Mouse (Mus musculus) liver, adult 2 months (tissue): ENCODE measurements around the gene D130043K22Rik. TPM values are rescaled to one million over a fixed set of nuclear protein-coding genes. Genes with fewer than 3 reads are reported as not detected.

Source experiments
- DNase-seq: peaks from one replicate; pipeline ENCODE4 v3.0.0-alpha.2; 2011; ENCODE audit warnings: low read depth, low spot score; ENCODE audit errors: extremely low read depth
- H3K27ac ChIP-seq: fragments of 200-500 bp; replicated peaks from 2 replicates; pipeline ENCODE4 v1.5.1; 2012; ENCODE audit warnings: low read depth, mild to moderate bottlenecking, control low read depth, inconsistent platforms, low read length; ENCODE audit not compliant: insufficient read depth
- H3K27me3 ChIP-seq: fragments of 200-500 bp; 2 replicates; pipeline ENCODE4 v1.6.1; 2012; ENCODE audit warnings: mild to moderate bottlenecking, moderate library complexity, low read length, inconsistent platforms; ENCODE audit not compliant: control insufficient read depth, insufficient read depth
- H3K36me3 ChIP-seq: fragments of 200-500 bp; 2 replicates; pipeline ENCODE4 v1.6.1; 2012; ENCODE audit warnings: low read length, inconsistent platforms; ENCODE audit not compliant: control insufficient read depth, insufficient read depth
- H3K4me1 ChIP-seq: fragments of 200-500 bp; 2 replicates; pipeline ENCODE4 v1.6.1; 2011; ENCODE audit warnings: low read length; ENCODE audit not compliant: control insufficient read depth, insufficient read depth
- H3K4me3 ChIP-seq: fragments of 200-500 bp; 2 replicates; pipeline ENCODE4 v1.5.1; 2011; ENCODE audit warnings: low read depth, mild to moderate bottlenecking, control low read depth, low read length, moderate library complexity; ENCODE audit not compliant: insufficient read depth
- H3K79me2 ChIP-seq: fragments of 200-500 bp; 2 replicates; pipeline ENCODE4 v1.6.1; 2012; ENCODE audit warnings: inconsistent platforms, mild to moderate bottlenecking, low read length, moderate library complexity; ENCODE audit not compliant: control insufficient read depth, insufficient read depth
- H3K9ac ChIP-seq: fragments of 200-500 bp; 2 replicates; pipeline ENCODE4 v1.6.1; 2012; ENCODE audit warnings: low read depth, mild to moderate bottlenecking, control low read depth, inconsistent platforms, low read length
- CTCF ChIP-seq: fragments of 200-500 bp; IDR thresholded peaks from 2 replicates; pipeline ENCODE4 v1.5.1; 2011; ENCODE audit warnings: low read depth, low read length, control low read depth
- POLR2A ChIP-seq: fragments of 200-500 bp; IDR thresholded peaks from 2 replicates; pipeline ENCODE4 v1.6.1; 2011; ENCODE audit warnings: low read length, control low read depth; ENCODE audit not compliant: insufficient read depth; ENCODE audit errors: extremely low read depth
- WGBS: fragments of 180-500 bp; shearing (Covaris S2); methylation state at CpG from one replicate; pipeline ENCODE4 v1.1.7; 2018; 5-methylcytosine and 5-hydroxymethylcytosine counted together
- polyA plus RNA-seq: library from polyadenylated mRNA; depleted of rRNA; stranded (reverse); fragments of >200 nt; gene quantifications from 2 replicates; pipeline ENCODE4 v1.2.3, GENCODE M21; 2012; rRNA removed
- total RNA-seq: library from RNA; depleted of rRNA; stranded (reverse); fragments of >200 nt; gene quantifications from 2 replicates; pipeline ENCODE4 v1.2.3, GENCODE M21; 2014; rRNA removed

The D130043K22Rik gene
- total RNA-seq (12.2 and 15.9 TPM in 2 replicates), polyA plus RNA-seq (3.8 and 8.1 TPM in 2 replicates)

DNA sequence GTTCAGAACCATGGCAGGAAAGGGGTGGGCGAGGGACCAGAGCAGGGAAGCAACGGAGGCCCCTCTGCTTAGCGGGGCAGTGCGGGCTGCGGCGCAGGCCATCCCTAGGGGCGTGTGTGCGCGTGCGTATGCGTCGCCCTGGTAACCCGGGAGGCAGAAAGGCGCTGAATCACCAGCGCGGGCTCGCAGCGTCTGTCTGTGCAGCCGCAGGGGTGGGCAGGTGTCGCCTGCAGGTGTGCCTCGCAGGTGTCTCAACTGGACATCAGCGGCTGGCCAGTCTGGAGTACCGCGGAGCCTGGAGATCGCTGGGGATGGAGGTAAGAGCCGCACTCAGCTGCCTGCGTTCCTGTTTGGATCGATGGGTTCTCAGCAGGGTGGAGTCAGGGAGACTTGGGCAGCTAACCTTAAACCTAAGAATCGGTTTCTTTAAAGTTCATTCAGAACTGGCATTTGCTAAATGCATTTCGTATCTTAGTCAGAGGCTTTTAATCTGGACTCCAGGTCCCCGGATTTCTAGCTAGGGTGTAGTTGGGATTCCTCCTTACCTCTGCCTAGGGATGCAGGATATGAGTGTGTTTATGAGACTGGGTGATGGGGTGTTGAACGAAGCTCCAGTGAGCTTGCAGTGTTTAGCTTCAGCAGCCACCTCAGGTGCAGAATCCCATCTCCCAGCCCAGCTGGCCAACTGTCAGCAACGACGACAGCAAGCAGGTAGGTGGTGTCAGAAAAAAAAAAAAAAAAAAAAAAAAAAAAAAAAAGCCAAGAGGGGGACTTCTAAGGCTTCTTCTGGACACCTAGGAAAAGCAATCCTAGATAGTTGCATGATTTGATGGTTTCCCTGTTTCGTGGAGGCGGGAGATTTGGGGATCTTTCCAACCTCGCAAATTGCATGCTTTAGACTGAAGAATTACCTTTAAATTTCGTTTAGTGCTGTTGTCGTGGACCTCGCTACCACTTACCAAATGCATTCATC is at the start of gene D130043K22Rik:
Gene D130043K22Rik, plus strand, starts transcription at position 153 of the 973 bp plus-strand sequence.
- 0 out of 2 replicates have a peak within 1 kb of the TSS, but pooled peaks have one; percentile 26 for H3K9ac ChIP-seq
- TF ChIP-seq CTCF (no peak), POLR2A (no peak)
- peaks cover 11% of the 10 kb centered on the region; the same call in 1 of the 2 replicates for H3K36me3 ChIP-seq
- H3K27me3 ChIP-seq: no peaks in the 10 kb centered on the region
- no peak within 1 kb of the TSS for H3K27ac ChIP-seq
- DNase-seq: no peak
- H3K4me1 ChIP-seq: peaks cover 3% of the 10 kb centered on the region; the same call in 1 of the 2 replicates
- H3K4me3 ChIP-seq: peak within 1 kb of the TSS; percentile 55
- no peaks in the 10 kb centered on the region for H3K79me2 ChIP-seq
- WGBS: 19% methylated on average over 40 of the region's 40 CpGs

DNA sequence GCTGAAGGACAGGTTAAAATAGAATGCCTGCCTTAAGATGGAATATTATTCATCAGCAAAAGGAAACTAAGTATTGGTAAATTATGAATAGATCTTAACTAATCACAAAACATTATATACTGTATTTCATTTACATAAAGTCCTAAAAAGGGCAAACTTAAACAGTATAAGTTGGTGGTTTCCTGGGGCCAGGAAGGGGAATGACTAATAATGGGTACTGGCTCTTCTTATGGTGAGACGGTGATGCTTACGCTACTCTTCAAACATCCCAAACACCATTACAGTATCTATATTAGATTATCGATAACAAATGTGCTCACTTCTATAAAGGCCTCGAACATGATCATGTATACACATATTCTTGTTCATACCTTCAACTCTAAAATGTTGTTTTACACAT is 46.2 kb upstream of the D130043K22Rik start:
- Histone ChIP-seq H3K36me3 (no peaks in the 10 kb centered on the region), H3K79me2 (peaks cover 14% of the 10 kb centered on the region), H3K27ac (no peak overlapping the region), H3K27me3 (no peaks in the 10 kb centered on the region), H3K9ac (no peak overlapping the region), H3K4me3 (no peak overlapping the region), H3K4me1 (peaks cover 1% of the 10 kb centered on the region; the same call in 1 of the 2 replicates)
- TF ChIP-seq CTCF (no peak), POLR2A (no peak)
- WGBS: 95% methylated on average over 4 of the region's 4 CpGs
- no peak for DNase-seq

DNA sequence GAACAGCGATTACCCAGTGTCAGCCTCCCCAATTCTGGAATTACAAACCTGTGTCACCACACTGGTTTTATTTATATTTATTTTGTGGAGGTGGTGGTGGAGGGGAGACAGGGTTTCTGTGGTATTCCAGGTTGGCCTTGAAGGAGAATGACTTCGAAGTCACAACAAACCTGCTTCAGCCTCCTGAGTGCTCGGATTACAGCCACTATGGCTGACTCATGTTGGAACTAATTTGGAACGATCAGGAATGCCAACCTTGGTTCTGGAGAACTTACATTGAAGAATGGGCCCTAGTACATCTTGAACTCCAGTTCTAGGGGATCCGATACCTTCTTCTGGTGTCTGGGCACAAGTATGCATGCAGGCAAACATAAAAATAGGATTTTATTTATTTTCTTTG is 45.6 kb upstream of the D130043K22Rik start:
- H3K79me2 ChIP-seq: peaks cover 14% of the 10 kb centered on the region
- WGBS: 48% methylated on average over 5 of the region's 5 CpGs
- H3K4me1 ChIP-seq: peaks cover 1% of the 10 kb centered on the region; the same call in 1 of the 2 replicates
- DNase-seq: no peak
- peak overlapping the region; percentile 82 for H3K27ac ChIP-seq
- no peak overlapping the region for H3K4me3 ChIP-seq
- H3K36me3 ChIP-seq: no peaks in the 10 kb centered on the region
- TF ChIP-seq POLR2A (no peak), CTCF (no peak)
- H3K27me3 ChIP-seq: no peaks in the 10 kb centered on the region
- peak overlapping the region; percentile 41; the same call in 1 of the 2 replicates for H3K9ac ChIP-seq

DNA sequence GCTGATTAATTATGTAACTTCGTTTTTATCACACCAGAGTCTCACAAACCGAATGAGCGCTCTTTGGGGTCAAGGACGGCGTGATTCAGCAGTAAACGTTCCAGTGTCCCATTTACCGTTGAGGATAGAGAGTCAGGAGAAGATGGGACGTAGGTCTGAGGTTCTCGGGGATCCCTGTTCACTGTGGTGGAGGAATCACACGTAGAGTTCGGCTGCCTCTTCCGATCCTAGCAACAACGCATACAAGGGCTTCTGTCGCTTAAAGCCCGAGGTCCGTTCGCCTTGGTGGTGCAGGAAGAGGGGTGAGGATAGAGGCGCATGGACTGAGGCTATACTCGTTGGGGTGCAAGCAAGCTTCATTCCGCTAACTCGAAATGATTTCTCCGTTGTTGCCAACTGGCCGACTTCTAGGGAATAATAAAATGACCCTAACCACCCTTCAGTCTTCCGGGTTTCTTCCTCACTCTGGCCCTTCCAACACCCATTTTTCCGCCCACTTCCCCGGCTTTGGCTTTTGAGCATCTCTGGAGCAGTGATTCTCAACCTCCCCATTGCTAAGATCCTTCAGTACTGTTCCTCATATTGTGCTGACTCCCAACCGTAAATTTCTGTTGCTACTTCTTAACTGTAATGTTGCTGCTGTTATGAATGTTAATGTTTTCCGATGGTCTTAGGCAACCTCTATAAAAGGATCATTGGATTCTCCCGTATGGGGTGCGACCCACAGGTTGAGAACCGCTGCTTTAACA is 44.8 kb upstream of the D130043K22Rik start:
- TF ChIP-seq POLR2A: 0 out of 2 replicates have a peak, but pooled peaks have one; percentile 32
- TF ChIP-seq CTCF: no peak
- under 1% methylated on average over 31 of the region's 31 CpGs for WGBS
- H3K36me3 ChIP-seq: peaks cover 3% of the 10 kb centered on the region; the same call in 1 of the 2 replicates

DNA sequence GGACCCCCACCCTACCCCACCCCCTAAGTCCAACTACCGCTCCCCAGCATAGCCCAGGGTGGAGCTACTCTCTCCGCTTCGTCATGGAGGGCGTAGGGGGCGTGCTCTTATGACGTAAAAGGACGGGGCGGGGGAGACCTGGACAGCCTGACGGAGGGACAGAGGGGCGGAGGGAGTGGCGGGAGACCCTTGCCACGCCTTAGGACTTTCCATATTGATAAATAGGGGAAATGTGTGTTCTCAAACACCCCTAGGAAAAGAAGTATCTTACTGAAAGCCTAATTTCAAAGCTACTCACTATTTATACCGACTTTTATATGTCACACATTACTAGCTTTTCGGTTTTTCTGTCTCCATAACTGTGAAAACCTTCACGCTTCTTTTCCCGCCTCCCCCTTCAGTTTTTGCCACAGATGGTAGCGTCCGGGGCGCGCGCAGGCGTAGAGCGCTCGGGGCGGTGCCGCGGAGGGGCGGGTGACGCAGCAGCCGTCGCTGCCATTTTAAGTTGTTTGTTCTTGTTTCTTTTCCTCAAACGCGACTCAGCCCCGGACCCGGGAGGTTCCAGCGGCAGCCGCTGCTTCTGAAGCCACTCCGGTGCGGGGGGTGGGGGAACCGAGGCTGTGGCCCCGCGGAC is 44.1 kb upstream of the D130043K22Rik start:
- peak; percentile 90 for DNase-seq
- Histone ChIP-seq H3K36me3 (peaks cover 9% of the 10 kb centered on the region), H3K27ac (peak overlapping the region; percentile 97), H3K4me1 (peaks cover 10% of the 10 kb centered on the region; the same call in 1 of the 2 replicates), H3K4me3 (peak overlapping the region; percentile 99), H3K27me3 (no peaks in the 10 kb centered on the region), H3K9ac (peak overlapping the region; percentile 100), H3K79me2 (peaks cover 14% of the 10 kb centered on the region)
- 1% methylated on average over 42 of the region's 42 CpGs for WGBS
- TF ChIP-seq CTCF (no peak), POLR2A (peak; percentile 100)

More for the DNA sequence above, 44.8 kb upstream of the D130043K22Rik start:
- Histone ChIP-seq H3K79me2 (peaks cover 14% of the 10 kb centered on the region), H3K9ac (peak overlapping the region; percentile 70), H3K27ac (peak overlapping the region; percentile 90), H3K4me1 (peaks cover 6% of the 10 kb centered on the region; the same call in 1 of the 2 replicates), H3K27me3 (no peaks in the 10 kb centered on the region), H3K4me3 (peak overlapping the region; percentile 45)
- peak; percentile 90 for DNase-seq
